Mouse (Mus musculus): Measurements from ENCODE around the gene Prps1l1.

Prps1l1 gene

DNA sequence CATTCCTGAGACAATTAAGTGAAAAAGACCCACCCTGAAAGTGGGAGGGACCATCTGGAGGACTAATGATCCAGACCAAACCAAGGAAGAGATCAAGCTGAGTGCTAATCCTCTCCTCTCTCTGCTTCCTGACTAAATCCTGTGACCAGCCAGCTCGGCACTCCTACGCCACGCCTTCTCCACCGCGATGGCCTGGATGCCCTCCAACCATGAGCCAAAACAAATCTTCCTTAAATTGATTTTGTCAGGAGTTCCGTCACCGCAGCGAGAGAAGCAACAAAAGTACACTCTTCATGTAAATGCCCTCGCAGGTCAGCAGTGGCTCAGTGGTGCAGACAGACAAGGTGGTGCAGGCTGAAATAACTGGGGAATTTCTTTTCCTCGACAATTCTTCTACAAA lies 37.5 kb downstream of the Prps1l1 start:
- DNase-seq (ENCODE audit: low read depth, low spot score): no peak

DNA sequence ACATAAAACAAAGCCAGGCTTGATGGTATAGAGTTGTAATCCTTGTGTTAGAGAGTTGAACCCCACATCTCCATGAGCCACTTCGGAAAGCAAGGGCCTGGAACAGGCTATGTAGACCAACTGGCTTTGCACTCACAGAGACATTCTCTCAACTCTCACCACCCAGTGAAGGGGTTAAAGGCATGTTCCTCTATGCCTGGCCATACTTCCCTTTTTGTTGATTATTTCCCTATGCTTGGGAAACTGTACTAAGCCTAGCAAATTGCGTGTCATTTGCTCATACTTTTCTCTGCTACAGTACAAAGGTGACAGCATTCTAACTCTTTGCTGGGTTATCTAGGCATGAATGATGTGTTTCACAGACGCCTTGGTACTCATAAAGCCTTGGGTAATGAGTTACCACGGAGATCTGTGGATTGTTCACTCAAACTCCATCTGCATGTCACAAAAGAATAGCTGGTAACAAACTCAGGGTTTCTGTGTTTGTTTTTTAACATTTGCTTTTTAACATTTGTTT lies 41.4 kb downstream of the Prps1l1 start:
- no peak for DNase-seq (ENCODE audit: low read depth, low spot score)

DNA sequence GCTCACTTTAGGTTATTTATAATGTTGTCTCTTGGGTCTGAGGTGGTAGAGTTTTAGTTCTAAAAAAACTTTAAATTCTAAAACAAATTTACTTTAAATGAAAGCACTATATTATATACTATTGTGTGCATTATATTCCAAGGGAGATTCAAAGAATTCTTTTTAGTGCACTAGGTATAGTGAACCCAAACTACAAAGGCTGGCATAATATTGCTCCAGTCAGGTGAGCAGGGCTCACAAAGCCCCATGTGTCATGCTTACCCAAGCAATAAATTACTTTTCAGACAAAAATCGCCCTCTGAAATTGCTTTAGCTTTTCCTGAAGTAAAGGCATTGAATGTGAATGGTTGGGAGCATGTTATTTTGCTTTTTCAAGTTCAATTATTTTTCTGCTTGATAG lies 43.0 kb downstream of the Prps1l1 start:
- no peak for DNase-seq (ENCODE audit: low read depth, low spot score)
